Mouse (Mus musculus): ENCODE data around the gene Egr4. TPM values are rescaled to one million over a fixed set of nuclear protein-coding genes. Genes with fewer than 3 reads are reported as not detected.

Egr4 gene
- not detected in 2 replicates for total RNA-seq (2014; fragmentation: Nextera tagmentation)
- not detected in 2 replicates for total RNA-seq (2017)

GRCm38 (mm10) chr6:85513531-85513910 is at the start of gene Egr4:
Gene Egr4, minus strand, starts transcription at chr6:85513589.
- ATAC-seq (replicated peaks; ENCODE audit: poor library complexity, severe bottlenecking), result peak; percentile 82

- no peak for ATAC-seq (replicated peaks; ENCODE audit: poor library complexity, severe bottlenecking)
These were observed 49.0 kb upstream of the Egr4 start for GRCm38 (mm10) chr6:85562374-85562773.

- no peak for ATAC-seq (replicated peaks; ENCODE audit: poor library complexity, severe bottlenecking)
These were observed 34.3 kb upstream of the Egr4 start for GRCm38 (mm10) chr6:85547642-85548041.

- ATAC-seq (replicated peaks; ENCODE audit: poor library complexity, severe bottlenecking), result no peak
These were observed 31.0 kb upstream of the Egr4 start for GRCm38 (mm10) chr6:85544251-85544881.

GRCm38 (mm10) chr6:85543351-85544175 is 30.2 kb upstream of the Egr4 start:
- ATAC-seq (replicated peaks; ENCODE audit: poor library complexity, severe bottlenecking), result no peak

DNA sequence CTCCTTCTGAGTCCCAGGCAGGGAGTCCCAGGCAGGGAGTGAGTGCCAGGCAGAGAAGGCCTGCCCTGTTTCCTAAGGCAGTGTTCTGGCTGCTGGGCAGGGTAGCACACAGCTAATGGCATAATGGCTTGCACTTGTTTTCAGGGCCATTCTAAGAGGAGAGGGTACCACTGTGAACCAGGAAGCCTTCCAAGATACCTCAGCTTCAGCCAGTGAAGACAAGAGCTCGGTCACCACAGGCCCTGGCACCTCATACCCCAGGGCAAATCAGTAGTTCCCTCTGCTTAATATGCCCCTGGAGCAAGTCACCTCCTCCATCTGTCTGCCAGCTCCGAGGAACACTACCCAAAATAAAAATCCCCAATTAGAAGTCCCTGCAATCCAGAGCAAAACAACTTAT is 9.4 kb upstream of the Egr4 start:
- ATAC-seq (replicated peaks; ENCODE audit: poor library complexity, severe bottlenecking), result no peak

DNA sequence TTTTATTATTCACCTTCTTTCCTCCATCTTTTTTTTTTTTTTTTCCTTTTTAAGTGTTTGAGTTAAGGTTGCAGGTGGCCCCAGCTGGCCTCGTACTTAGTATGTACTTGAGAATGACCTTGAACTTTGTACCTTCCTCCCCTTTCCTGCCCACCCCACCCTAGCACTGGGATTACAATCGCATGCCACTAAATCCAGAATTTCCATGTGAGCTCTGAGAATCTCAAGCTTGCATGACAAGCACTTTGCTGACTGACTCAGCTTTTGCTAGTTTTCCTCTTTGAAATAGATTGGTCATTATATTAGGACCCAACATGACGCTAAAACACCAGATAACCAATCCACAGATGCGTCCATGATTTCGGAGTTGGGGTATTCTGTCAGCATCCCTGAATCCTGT is 8.6 kb upstream of the Egr4 start:
- ATAC-seq (replicated peaks; ENCODE audit: poor library complexity, severe bottlenecking), result no peak

- no peak for ATAC-seq (replicated peaks; ENCODE audit: poor library complexity, severe bottlenecking)
These were observed 4.8 kb upstream of the Egr4 start for GRCm38 (mm10) chr6:85518091-85518693.

GRCm38 (mm10) chr6:85515941-85516340 is 2.6 kb upstream of the Egr4 start:
- ATAC-seq (replicated peaks; ENCODE audit: poor library complexity, severe bottlenecking), result no peak

DNA sequence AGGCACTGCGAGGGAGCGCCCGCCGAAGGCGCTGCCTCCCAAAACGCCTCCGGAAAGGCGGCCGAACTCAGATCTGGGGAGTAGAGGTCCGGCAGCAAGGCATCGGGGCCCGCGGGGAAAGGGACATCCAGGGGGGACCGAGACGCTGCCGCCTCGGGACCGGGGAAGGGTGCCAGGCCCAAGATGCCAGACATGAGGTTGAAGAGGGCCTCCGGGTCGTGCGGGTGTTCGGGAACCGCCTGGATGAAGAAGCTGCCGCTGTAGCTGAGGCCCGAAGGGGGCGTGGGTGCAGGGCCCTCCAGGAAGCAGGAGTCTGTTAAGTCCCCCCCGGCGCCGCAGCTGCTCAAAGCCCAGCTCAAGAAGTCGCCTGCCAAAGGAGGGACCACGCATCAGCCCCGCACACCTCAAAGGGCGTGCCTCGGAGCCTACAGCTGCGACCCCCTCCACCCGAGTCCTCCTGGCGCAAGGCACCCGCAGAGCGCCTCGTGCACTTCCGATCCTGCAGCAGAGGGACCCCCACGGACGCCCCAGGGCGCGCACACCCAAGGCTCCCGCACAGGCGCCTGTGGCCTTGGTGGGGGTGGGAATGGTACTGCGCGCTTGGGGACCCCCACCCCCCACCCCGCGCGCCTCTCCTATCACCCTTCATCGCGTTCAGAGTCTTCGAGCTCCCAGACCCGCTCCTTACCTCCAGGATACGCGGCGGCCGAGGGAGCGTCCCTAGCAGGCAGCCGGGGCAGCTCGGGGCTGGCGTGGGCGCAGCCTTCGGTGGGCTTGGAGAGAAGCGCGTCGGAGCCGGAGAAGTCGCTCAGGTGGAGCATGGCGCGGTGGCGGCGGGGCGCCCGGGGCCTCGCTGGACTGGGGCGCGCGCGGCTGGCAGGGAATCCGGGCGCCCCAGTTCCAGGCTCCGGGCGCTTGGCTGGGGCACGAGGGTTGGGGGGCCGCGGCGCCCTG is 535 bp downstream of the Egr4 start:
- no peak for ATAC-seq (replicated peaks; ENCODE audit: poor library complexity, severe bottlenecking)

GRCm38 (mm10) chr6:85512056-85512440 is 1.3 kb downstream of the Egr4 start:
- ATAC-seq (replicated peaks; ENCODE audit: poor library complexity, severe bottlenecking), result no peak

GRCm38 (mm10) chr6:85511286-85512055 is 1.9 kb downstream of the Egr4 start:
- peak; percentile 48 for ATAC-seq (replicated peaks; ENCODE audit: poor library complexity, severe bottlenecking)

GRCm38 (mm10) chr6:85510476-85510875 is 2.9 kb downstream of the Egr4 start:
- no peak for ATAC-seq (replicated peaks; ENCODE audit: poor library complexity, severe bottlenecking)

GRCm38 (mm10) chr6:85508602-85509001 is 4.8 kb downstream of the Egr4 start:
- ATAC-seq (replicated peaks; ENCODE audit: poor library complexity, severe bottlenecking), result no peak

GRCm38 (mm10) chr6:85504908-85505307 is 8.5 kb downstream of the Egr4 start:
- ATAC-seq (replicated peaks; ENCODE audit: poor library complexity, severe bottlenecking), result no peak

DNA sequence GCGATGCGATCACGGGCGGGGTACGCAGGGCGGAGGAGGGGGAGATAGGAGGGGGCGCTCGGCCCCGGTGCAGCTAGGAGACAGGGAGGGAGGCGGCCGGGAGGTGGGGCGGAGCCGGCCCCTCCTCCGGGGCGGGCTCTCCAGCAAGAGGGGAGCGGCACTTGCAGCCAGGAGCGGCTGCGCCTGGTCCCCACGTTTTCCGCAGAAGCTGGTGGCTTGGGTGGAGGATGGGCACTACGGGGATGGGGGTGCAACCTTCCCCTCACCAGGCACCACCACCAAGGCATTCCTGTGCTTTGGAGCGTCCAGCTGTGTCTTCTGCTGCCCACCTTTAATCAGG is 10.5 kb downstream of the Egr4 start, which contains the start of gene Fbxo41:
Gene Fbxo41, minus strand, starts transcription at position 84 of the 340 bp plus-strand sequence.
- peak; percentile 48 for ATAC-seq (replicated peaks; ENCODE audit: poor library complexity, severe bottlenecking)

DNA sequence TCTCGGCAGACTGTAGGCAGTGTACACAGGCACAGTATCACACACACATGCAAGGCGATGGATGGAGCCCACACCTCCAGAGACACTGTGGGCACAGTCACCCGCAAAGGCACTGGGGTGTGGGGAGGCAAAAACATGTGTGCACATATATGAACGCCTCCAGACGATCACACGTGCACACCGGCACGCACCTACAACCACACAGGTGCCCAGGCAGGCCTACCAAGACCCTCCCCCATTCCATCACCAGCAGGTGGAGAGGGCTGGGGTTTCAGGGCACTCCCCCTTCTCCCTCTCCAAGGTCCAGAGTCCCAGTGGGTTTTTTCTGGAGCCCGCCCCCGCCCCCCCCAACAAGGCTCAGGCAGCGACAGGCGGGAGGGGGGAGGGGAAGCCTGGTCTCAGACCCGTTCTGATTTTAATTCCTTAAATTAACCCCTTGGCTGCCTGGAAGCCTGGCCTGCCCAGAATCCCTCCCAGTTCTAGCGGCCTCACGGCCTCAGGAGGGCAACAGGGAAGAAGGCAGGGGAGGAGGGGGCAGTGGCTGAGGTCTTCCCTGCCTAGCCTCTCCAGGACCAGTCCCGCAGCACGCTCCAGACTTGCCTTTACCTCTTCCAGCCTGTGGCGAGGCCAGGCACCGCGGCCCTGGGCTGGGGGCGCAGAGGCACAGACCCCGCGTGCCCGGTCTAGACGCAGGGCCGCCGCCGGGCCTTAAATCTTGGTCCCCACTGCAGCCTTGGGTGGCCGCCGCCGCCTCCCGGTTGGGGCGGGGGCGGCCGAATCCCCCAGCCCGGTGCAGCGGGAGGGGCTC is 11.1 kb downstream of the Egr4 start:
- no peak for ATAC-seq (replicated peaks; ENCODE audit: poor library complexity, severe bottlenecking)

DNA sequence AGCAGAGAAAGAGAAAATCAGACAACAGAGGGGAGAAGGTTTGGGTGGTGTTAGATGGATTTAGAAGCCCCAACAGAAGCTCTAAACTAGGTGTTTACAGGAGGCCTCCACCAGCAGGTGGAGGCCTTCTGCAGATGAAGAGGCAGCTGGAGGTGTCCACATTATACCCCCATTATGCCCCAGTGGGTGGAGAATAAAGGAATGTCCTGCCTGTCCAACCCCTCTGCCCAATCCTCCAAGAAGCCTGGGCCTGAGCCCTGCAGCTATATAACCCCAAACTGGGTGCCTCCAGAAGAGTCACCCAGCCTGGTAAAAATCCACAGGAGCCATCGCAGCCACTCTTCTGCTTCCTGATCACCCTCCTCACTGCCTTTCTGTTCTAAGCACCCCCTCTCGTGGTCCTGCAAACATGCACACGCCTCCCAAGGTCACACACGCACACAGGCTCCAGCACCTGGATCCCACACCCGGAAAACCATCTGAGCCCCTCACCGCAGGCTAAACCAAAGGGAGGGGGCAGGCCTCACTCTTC is 11.8 kb downstream of the Egr4 start:
- ATAC-seq (replicated peaks; ENCODE audit: poor library complexity, severe bottlenecking), result no peak

- ATAC-seq (replicated peaks; ENCODE audit: poor library complexity, severe bottlenecking), result no peak
These were observed 13.0 kb downstream of the Egr4 start for GRCm38 (mm10) chr6:85500416-85500815.
